Mouse (Mus musculus) adrenal gland, adult 8-10 months (tissue): ENCODE measurements around the gene Cfp. TPM values are rescaled to one million over a fixed set of nuclear protein-coding genes. Genes with fewer than 3 reads are reported as not detected.

ENCODE experiments used
- DNase-seq: peaks from one replicate; pipeline ENCODE4 v3.0.0; 2022
- total RNA-seq, 4 experiments: library from RNA; stranded (reverse); gene quantifications; 2 replicates each; pipeline ENCODE4 v1.2.4; 2022

Gene Cfp
- 10 to 100 TPM in 3 of 4 experiments, 1 to 10 TPM in 1; 9.1 to 14.8 (median 12.3) TPM for total RNA-seq

DNA sequence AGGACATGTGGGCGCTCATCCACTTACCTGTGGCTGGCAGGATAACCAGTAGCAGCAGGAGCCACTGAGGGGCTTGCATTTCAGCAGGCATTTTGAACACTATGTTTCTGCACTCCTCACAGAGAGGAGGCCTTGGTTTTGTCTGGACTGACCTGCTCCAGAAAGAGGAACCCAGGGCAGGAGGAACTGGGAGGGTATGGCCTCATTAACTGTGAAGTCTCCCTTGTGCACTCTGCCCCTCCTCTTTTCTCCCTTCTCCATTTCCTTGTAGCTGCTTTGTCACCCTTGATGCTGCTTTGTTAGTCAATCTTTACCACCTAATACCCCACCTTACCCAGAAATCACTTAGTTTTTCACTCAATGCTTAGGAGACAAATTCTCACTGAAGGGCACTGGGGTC lies at the start of gene Cfp:
Cfp (minus strand) TSS at position 192 of the 400 bp plus-strand sequence.
- DNase-seq, result no peak

DNA sequence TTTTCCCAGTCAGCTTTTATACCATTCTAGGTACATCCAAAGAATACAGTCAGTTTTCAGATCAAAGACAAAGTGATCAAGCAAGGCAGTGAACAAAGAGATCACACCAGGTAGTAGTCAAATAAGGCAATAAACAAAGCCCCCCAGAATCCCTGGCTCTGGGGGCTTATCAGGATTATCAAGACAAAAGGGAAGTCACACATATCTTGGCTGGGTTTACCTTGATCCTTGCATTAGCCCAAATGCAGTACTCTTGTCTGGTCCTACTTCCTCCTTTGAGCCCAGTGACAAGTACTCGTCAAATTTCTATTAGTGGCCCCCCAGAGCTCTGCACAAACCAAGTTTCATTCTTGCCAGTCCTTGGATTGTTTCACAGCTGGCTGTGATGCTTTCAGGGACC lies 49.5 kb upstream of the Cfp start:
- no peak for DNase-seq

DNA sequence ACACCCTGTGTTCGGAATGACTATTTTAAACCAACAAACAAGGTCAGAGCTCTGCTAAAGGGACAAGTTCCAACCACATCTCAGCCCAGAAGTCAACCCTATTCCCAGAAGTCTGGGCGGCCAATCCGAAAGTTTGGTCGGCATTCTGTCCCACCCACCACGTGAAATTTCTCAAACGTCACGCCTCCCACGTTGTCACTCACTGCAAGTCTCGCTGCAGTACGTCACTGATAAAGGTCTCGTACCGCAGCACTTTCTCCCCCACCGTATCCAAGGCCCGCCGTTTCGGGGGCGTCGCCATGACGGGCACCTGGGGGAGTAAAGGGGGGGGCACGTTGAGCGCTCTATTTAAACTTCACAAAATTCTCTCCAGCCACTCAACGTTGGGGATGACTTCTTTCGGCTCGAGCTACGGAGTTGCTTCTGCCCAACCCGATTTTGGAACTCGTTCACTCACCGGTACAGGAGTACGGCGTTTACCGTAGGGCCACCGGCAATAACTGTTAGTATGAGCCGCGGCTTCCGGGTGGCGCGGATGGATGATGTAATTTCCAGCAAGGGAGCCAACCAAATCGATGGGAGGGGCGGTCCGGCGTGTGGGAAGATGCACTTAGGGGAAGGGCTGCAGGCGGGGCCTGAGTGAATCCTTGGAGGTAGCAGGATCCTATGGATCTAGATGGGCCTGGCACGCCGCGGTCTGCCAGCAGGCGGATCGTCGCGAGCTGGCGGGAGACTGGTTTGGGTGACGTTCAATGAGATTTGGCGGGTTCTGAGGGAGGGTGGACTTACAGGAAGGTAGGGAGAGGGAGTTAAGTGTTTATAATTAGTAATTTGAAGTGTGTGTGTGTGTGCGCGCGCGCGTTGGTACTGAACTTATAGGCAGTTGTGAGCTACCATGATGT lies 30.4 kb upstream of the Cfp start, which contains the start of gene Uxt:
Uxt (minus strand) TSS at position 541 of the 902 bp plus-strand sequence.
- peak; percentile 88 for DNase-seq

DNA sequence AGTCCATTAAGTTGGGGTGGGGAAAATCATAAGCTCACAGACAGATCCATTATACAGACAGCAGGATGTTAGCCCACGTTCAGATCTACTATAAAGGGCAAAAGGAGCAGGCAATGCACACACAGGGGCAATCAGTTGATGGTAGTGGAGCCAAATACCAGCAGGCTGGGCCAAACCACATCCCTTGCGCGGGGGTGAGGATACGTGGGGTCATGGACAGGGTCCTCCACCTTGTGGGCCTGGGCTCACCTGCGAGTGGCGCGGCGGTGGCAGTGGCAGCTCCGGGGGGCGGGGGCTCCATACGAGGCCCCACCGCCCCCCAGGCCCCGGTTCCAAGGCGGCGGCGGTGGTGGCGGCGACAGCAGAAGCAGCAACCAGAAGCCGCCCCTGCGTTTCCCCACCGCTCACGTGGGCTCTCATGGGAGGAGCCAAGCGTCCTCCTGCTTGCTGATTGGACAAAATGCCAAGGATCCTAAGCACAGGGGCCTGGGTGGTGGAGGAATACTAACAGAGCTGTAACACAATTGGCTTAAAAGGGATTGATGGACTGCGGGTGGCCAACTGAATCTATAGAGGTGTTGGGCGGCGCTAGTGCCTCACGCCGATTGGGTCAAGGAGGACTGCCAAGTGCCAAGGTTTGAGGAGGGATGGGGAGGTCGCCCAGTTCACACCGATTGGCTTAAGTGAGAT lies 19.0 kb upstream of the Cfp start, which contains the start of gene Elk1:
Elk1 (minus strand) TSS at position 418 of the 690 bp plus-strand sequence.
- peak; percentile 86 for DNase-seq

DNA sequence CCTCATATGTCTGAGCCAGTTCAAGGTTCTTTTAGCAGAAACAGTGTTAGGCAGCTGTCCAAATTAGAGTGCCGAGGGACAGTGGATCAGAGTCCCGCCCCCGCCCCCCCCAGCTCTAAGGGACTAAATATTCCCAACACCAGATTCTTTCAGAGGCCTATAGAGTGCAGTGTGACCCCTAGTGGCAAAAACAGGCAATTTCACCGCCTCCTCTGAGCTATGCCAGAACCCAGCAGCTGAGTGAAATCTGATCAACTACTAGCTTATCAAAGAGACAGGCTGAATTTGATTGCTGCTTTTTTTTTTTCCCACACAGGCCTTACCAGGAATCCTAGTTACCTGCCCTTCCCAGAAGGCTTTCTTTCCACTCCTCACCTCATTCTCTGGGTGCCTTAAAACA lies 14.7 kb upstream of the Cfp start:
- no peak for DNase-seq

DNA sequence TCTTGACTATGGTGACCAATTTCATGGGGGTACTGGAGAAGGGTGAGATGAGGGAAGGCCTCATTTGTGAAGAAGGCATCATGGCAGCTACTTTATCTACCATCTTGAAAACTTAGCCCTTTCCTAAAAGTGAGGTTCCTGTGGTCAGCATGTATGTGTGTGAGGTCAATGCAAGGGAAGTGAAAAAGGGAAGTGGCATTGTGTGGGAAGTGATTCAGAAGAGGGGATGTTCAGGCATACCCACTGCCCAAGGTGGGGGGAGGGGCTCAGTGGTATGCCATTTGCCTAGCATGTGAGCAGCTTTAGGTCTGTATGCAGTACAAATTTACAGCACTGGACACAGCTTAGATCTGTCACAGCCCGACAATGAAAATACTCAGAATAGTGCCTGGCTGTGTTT lies 608 bp upstream of the Cfp start:
- DNase-seq, result no peak

DNA sequence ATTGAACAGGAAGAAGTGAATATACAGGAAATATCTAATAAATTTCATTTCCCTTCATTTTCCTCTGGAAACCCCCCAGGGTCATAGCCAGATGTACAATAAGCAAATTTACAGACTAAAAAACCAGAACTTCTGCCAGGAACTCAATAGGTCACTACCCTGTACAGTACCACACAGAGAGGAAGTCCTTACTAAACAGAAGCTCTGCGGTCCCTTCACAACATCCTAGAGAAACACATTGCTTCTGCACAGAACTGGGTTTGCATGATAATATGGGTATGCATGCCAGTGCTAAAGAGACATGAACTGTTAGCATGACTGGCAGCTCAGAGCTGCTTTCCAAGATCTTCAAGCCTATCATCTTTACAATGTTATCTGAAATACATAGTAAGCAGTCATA lies 1.5 kb downstream of the Cfp start:
- no peak for DNase-seq

DNA sequence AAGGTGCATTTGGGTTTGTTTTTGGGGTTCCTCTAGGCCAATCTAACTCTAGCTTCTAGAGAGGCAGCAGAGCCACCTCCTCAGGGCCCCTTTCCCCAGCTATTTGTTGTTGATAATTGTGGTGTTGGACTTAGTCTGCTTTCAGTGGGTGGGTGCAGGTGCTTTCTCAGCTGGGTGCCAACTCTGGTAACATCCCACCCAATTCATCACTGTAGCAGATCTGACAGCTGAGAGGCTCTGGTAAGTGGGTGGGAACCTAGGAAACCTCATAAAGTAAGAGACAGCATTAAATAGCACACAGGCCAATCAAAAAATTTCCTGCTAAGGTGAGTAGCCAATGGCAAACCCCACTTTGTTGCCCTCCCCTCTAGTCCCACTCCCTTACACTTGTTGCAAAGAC lies 6.4 kb downstream of the Cfp start:
- DNase-seq, result no peak

DNA sequence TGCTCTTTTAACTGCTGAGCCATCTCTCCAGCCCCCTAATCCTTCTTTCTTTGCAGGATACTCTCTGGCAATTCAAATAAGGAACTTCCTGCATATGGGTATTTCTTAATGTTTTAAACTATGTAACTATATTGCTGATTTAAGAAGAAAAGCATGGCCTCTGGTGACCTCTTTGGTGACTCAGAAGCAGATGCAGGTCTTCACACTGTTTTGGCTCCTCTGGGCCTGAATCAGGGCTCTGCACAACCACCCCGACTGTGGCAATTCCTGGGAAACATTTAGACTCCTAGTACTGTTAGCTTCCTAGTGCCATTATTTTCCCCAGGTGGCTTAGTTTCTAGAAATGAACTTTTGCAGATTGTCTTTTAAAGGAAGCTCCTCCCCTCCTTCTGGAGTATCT lies 7.8 kb downstream of the Cfp start:
- no peak for DNase-seq

DNA sequence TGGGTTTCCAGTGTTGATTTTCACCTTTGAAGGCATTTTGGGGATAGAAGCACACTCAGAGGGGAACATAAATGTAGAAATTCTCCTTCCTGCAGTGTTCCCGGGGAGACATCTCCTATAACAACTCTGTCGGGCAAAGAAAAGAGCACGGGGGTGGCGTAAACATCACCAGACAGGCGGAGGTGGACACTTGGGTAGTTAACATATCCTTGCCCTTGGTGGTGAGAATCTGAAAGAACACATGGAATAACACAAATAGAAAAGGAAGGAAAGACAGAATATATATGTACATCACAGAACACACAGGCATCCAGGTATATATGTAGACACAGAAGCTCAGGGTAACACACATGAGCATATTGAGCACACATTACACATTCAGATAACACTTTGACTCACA lies 10.0 kb downstream of the Cfp start:
- no peak for DNase-seq

DNA sequence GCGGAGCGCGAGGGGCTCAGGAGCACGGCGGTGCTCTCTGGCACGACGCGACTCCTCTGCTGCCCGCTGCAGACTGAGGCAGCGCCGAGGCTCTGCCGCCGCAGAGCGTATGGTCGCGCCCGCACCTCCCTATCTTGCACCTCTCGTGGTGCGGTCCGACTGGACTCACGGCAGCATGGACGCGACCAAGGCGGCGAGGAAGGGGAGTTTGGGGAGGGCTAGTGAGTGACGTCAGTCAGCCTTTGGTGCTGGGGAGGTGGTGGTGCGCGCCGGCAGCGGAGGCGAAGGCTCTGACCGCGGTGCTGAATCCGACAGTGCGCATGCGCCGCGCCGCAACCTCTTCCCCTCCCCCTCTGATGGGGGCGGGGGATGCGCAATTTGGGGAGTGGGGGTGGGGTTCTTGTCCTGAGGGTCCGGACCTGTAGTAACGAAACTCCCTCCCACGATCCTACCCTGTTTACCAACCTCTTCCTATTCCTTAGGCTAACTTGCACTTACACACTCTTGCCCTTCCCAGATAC lies 10.5 kb downstream of the Cfp start, which contains the start of gene Syn1:
Syn1 (minus strand) TSS at position 161 of the 521 bp plus-strand sequence.
- peak; percentile 80 for DNase-seq

DNA sequence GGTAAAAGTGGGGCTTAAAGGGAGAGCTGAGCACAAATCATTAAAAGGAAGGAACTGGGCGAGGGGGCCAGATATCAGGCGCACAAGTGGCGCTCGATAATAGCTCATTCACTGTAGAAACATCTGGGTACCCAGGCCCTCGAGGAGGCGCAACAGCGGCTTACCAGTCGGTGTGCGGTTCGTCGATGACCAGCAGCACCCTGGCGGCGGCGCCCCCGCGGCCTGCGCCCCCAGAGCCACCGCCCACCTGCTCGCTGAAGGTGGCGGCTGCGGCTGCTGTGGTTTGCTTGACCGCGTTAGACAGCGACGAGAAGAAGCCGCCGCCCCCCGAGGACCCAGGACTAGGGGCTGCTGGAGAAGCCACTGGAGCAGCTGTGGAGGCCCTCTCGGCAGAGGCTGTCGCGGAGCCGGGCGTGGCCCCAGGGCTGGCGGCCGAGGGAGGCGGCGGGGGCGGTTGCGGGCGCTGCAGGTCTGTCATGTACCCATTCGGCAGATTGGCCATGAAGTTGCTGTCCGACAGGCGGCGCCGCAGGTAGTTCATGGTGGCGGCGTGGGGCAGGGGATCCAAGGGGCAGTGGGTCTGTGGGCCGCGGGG lies 11.0 kb downstream of the Cfp start:
- peak; percentile 9 for DNase-seq

DNA sequence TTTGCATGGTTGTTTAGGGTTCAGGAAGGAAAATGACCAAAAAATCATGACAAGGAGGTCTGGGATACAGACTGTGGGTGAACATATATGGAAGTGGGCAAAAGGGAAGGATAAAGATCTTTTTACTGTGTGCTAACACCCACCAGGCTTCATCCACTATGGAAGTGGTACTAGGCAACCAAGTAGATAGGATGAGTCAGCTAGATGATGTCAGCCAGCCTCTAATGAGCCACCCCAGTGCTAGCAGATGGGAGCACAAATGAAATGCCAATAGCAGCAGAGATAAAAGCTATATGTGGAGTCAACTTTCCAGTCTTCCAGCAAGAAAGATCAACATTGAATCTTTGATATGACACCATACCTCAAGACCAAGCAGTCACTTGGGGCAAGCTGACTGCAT lies 16.3 kb downstream of the Cfp start:
- no peak for DNase-seq

DNA sequence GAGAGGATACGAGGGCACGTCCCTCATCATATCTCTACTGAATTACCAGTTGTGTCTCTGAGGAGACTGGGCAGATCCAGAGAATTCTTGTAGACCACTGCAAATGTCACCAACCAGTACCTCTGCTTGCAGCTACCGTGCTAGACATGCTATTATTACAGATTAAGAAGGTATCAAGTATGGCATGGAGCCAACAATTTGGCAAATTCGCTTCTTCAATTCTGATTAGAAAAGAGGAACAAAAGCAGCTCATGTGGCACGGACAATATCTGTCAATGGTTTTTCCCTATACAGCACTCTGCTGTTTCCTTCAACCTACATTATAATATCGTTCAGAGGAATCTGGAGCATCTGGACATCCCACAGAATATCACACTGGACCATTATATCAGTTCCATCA lies 17.6 kb downstream of the Cfp start:
- no peak for DNase-seq

DNA sequence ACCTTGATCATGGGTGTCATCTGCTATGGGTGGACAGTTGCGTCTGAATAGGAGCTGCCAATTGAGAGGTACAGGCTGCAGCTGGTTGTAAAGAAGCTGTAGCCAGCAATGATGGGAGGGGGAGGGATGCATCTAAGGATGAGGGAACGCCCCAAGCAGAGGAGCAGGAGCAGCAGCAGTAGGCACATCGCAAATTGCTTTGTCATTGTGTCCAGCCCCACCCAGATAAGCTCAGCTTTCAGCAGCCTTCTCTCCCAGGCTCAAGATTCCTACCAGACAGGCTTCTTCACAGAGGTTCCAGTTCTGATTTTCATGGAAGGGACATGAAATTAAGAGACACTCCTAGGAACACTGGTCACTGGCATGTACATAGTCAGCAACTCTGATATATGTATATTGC lies 21.3 kb downstream of the Cfp start:
- no peak for DNase-seq

Other genes starting within 250 kb of the Cfp start
- gene Cdk16, start 243.6 kb downstream of the Cfp start, total RNA-seq, result 100 to 1,000 TPM; 143 to 182 (median 161) TPM
- gene Usp11, start 227.6 kb downstream of the Cfp start, total RNA-seq, result 10 to 100 TPM; 35.6 to 56.0 (median 46.1) TPM
- 100 to 1,000 TPM; 135 to 208 (median 162) TPM for gene Araf, start 133.7 kb downstream of the Cfp start, total RNA-seq
- gene Timp1, start 61.4 kb downstream of the Cfp start, total RNA-seq, result 10 to 100 TPM; 24.7 to 50.1 (median 29.6) TPM
- gene Syn1, start 10.6 kb downstream of the Cfp start, total RNA-seq, result 10 to 100 TPM in 3 of 4 experiments, 1 to 10 TPM in 1; 8.9 to 14.0 (median 11.8) TPM
- 10 to 100 TPM; 15.9 to 22.2 (median 17.8) TPM for gene Elk1, start 19.1 kb upstream of the Cfp start, total RNA-seq
- gene Uxt, start 30.5 kb upstream of the Cfp start, total RNA-seq, result 10 to 100 TPM; 34.0 to 41.0 (median 40.8) TPM
- 10 to 100 TPM in 2 of 4 experiments, 1 to 10 TPM in 2; 6.6 to 16.0 (median 10.8) TPM for gene Zfp182, start 130.8 kb upstream of the Cfp start, total RNA-seq
- not detected for gene Spaca5, start 136.9 kb upstream of the Cfp start, total RNA-seq
- gene Zfp300, start 158.0 kb upstream of the Cfp start, total RNA-seq, result 1 to 10 TPM; 1.7 to 3.4 (median 2.8) TPM
- not detected for gene Ssxa1, start 184.3 kb upstream of the Cfp start, total RNA-seq
- gene Gm21876, start 244.1 kb upstream of the Cfp start, total RNA-seq, result not detected